Mouse (Mus musculus) neutrophil, adult 5-6 weeks (primary cell): Measurements from ENCODE around the gene Ecd. TPM values are rescaled to one million over a fixed set of nuclear protein-coding genes. Genes with fewer than 3 reads are reported as not detected.
"Not testable (repeated sequence)": the region's sequence is repeated elsewhere in the genome, so short reads cannot be mapped to it uniquely, and the experiment has no call there.

Experiments used
- ATAC-seq: fragments of 151-379, 151-347 bp; 2 replicates; pipeline ENCODE4 v1.8.0; 2017; ENCODE audit warnings: mild to moderate bottlenecking, moderate TSS enrichment; ENCODE audit not compliant: insufficient number of reproducible peaks, poor library complexity, low FRiP score, severe bottlenecking; ENCODE audit errors: extremely low read depth
- total RNA-seq: library from RNA; stranded (forward); fragments of 200-1000 nt; gene quantifications from 2 replicates; pipeline ENCODE4 v1.2.3, GENCODE M21; 2017

Gene Ecd
- total RNA-seq, 1 experiment from 2014 or later, result 35.8 TPM

DNA sequence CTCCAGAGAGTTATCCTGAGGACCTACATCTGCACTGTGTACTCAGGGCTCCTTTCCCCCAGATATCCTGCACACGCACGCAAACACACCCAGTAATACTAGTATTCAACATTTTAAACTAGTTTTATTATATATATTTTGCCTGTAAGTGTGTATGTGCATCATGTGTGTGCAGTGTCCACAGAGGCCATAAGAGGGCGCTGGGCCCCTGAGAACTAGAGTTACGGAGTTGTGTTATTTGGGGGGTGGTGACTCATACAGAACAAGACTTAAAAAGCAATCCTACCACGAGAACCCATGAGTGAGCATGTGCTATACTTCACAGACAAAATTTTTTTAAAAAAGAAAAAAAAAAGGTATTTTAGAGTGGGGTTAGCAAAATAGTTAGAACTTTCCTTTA, 8.5 kb downstream of the Ecd start:
- ATAC-seq, result no peak

DNA sequence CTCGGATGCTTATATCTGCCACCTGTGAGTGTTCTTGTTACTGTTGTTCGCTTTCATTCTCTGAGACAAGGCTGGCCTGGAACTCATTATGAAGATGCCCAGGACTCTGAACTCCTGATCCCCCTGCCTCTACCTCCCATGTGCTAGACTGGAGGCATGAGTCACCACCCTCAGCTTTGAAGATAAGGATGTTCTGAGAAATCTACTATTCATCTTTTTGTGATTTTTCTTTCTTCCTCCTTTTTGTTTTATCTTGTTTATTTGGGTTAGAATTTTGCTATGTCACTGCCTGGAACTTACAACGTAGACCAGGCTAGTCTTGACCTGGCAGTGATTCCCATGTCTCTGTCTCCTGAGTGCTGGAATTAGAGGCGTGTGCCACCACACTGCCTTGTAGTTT, 16.6 kb downstream of the Ecd start:
- ATAC-seq, result no peak

DNA sequence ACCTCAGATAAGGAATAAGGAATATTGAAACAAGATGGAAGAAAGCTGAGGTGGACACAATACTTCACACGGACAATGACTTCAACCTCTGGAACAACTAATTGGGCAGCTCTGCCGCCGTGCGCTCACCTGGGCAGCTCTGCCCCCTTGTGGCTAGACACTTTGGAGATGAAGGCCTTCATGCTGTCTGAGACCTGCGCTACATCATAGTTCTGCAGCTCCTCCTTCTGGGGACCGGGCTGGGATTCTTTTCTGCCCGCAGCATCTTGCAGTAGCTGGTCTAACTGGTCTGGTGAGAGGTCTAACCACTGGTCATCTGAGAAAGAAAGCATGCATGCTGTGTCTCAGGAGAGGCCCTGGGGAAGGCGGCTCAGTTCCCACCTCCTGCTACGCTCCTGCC, 19.4 kb downstream of the Ecd start:
- ATAC-seq, result no peak

DNA sequence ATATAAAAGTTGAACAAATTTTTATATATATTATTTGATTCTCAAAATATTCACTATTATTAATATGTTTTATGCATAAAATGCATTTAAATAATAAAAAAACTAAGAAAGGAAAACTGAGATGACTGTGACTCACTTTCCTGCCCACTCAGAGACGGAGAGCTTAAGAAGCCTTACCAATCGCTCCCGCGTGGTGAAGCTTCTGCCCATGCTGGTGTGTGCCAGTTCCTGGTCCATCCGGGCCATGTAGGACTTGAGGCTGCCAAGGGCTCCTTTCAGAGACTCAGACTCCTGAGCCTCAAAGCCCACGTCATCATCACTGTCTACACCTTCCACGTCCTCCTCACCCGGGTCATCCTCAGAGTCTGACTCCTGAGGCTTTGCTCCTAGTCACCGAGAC, 23.7 kb downstream of the Ecd start:
- no peak for ATAC-seq

DNA sequence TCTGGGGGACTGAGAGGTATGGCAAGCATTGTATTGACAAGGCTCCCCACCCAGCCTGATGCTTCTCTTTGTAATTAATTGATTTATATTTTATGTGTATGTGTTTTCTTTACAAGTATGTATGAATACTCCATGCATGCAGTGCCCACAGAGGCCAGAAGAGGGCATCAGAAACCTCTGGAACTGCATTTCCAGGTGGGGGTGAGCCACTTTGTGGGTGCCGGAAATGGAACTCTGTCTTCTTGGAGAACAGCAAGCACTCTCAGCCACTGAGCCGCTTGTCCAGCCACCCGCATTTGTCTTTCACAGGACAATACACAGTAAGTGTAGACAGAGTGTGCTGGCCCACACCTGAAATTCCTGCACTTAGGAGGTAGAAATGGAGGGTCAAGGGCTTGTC, 28.5 kb downstream of the Ecd start:
- no peak for ATAC-seq

DNA sequence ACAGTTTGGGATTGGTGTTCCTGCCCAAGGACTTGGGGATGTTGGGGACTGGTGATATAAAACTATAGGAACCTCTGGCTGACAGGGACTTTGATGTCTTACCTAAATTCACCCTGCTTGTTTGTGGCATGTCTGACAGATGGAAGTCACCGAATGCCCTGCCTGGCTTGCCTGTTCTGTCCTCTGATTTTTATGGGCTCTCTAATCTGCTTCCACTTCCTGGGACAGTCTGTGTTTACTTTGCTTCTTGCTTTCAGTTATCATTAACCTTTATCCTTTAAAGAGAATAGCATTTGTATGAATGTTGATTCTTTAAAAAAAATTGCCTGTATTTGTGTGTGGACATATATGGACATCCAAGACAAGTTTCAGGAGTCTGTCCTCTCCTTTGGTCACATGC, 32.8 kb downstream of the Ecd start:
- ATAC-seq, result no peak

DNA sequence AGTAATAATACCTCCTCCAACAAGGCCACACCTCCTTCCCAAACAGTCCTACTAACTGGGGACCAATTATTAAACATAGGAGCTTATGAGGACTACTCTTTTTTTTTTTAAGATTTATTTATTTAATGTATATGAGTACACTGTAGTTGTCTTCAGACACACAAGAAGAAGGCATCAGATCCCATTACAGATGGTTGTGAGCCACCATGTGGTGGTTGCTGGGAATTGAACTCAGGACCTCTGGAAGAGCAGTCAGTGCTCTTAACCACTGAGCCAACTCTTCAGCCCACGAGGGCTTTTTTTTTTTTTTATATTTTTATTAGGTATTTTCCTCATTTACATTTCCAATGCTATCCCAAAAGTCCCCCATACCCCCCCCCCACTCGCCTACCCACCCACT, 42.8 kb downstream of the Ecd start:
- not testable (repeated sequence) for ATAC-seq

DNA sequence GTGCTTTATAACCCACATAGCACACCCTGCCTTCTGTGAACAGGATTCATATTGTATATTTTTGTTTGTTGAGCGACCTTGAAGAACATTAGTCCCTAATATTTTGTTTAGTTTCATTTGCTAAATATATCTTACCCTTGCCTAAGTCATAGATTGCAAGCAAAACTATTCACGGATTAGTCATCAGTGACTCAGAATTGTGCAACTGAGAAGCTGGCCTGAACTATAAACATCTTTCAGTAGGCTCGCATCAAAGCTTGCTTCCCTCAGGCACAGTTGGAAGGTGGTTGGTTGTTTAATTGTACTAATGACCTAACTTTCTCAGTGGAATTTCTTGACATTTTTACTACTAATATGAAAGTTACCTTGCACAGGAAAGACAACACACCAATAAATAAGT, 49.8 kb downstream of the Ecd start:
- no peak for ATAC-seq

DNA sequence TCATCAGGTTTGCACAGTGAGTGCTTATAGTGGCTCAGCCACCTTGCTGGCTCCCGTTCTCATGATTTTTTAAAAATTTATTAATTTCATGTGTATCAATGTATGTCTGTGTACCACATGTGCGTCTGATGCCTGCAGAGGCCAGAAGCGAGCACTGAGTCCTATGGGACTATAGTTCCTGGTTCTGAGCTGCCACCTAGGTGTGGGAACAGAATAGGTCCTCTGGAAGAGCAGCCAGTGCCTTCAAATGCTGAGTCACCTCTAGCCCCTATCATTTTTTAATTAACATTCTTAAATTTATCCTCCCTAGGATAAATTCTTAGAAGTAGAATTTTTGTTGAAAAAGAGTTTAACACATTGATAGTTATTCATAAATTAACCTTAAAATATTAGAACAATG, 50.3 kb downstream of the Ecd start:
- ATAC-seq, result no peak

DNA sequence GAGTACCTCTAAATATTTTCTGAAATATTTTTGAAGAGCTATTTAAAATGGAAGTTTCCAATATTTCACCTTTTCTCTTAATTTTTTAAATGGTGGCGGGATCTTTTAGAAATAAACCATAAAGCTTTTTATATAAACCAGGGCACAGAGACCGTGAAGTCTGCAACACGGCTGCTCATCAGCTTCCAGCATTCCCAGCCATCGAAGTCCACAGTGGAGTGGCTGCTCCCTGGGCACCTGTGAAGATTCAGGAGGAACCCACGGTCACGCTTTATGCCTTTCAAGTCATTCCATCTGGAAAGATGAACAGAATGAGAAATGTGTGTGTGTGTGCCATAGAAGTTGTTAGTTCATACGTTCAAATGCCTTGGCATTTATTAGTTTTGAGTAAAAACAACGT, 53.0 kb downstream of the Ecd start:
- no peak for ATAC-seq

DNA sequence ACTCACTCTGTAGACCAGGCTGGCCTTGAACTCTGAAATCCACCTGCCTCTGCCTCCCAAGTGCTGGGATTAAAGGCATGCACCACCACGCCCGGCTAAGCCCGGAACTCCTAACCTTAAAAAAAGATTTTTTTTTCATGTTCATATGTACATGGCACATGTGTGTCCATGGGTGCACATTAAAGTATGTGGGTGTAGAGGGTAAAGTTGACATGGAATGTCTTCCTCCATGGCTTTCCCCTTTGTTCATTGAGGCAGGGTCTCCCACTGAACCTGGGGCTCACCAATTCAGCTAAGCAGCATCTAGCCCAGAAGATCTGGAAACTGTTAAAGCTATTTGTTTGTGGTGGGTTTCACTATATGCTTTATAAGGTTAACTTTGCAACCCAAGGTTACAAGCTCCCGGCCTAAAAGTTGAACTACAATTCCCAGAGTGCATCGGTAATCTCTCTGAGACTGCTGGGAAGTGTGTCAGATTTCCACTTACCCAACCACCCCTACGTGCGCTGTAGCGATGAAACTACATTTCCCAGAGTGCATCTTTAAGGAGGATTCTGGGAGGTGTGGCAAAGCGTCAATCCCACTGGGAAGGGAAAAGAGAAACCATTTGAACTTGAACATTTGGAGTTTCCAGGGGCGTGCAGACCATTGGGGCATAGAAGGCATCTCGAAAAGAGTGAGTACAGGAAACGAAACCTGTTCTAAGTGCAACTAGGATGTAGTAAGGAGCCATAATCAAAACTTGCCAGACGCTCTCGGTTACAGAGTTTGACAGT, 53.6 kb downstream of the Ecd start, which contains the start of gene Nudt13:
Gene Nudt13 (plus strand): TSS at position 581 of the 776 bp plus-strand sequence.
- ATAC-seq, result peak; percentile 99

DNA sequence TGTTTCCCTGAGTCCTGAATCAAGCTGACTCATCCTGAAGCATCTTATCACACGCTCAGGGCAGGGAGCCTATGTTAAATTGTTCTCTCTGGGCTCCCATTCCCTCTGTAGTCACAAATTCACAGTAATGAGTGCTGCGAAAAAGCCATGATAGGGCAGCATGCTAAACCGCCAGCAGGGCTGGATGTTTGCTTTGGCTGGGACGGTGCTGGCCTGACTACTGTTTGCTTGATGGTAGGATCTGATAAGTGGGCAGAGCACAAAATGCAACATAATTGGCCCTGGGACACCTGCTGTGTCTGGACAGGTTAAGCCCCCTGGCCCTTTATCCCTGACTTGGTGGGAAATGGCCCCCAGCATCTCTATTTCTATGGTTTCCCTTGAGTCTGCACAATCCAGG, 56.5 kb downstream of the Ecd start:
- ATAC-seq, result no peak

Other genes with a start within 250 kb of the Ecd start
- gene Saysd1, start 209.6 kb downstream of the Ecd start, total RNA-seq, result 1.7 and 3.8 TPM in 2 replicates
- 9.0 and 12.6 TPM in 2 replicates for gene Kcnk5, start 166.3 kb downstream of the Ecd start, total RNA-seq
- not detected in 2 replicates for gene Kcnk16, start 78.9 kb downstream of the Ecd start, total RNA-seq
- 9.5 and 12.1 TPM in 2 replicates for gene Nudt13, start 53.4 kb downstream of the Ecd start, total RNA-seq
- gene Fam149b, start within 50 bp of the Ecd start, total RNA-seq, result 58.0 and 59.8 TPM in 2 replicates
- 179 and 180 TPM in 2 replicates for gene Dnajc9, start 40.8 kb upstream of the Ecd start, total RNA-seq
- 23.1 and 30.7 TPM in 2 replicates for gene Mrps16, start 45.5 kb upstream of the Ecd start, total RNA-seq
- not detected in 2 replicates for gene Cfap70, start 104.1 kb upstream of the Ecd start, total RNA-seq
- 83.6 and 84.7 TPM in 2 replicates for gene Anxa7, start 132.0 kb upstream of the Ecd start, total RNA-seq
- 2.9 and 3.7 TPM in 2 replicates for gene Mss51, start 148.8 kb upstream of the Ecd start, total RNA-seq
- 88.2 and 88.3 TPM in 2 replicates for gene Ppp3cb, start 198.5 kb upstream of the Ecd start, total RNA-seq